Mouse (Mus musculus) embryonic facial prominence, embryonic 12.5 days (tissue): ENCODE measurements around the gene Bpifc. TPM values are rescaled to one million over a fixed set of nuclear protein-coding genes. Genes with fewer than 3 reads are reported as not detected.

Experiments
- ATAC-seq: fragments of 200-750 bp; cut with Nextera tagmentation; 2 replicates; pipeline ENCODE4 v1.8.0; 2017; ENCODE audit not compliant: insufficient number of reproducible peaks, insufficient read depth, low FRiP score, low TSS enrichment
- H3K27ac ChIP-seq: fragments of 300-500 bp; sonication (generic); 2 replicates; pipeline ENCODE4 v1.5.1; 2016; ENCODE audit warnings: mild to moderate bottlenecking
- H3K27me3 ChIP-seq: fragments of 300-500 bp; sonication (generic); 2 replicates; pipeline ENCODE4 v1.6.1; 2016; ENCODE audit warnings: mild to moderate bottlenecking, moderate library complexity
- H3K36me3 ChIP-seq: fragments of 300-500 bp; sonication (generic); 2 replicates; pipeline ENCODE4 v1.6.1; 2016; ENCODE audit warnings: mild to moderate bottlenecking
- H3K4me1 ChIP-seq: fragments of 300-500 bp; sonication (generic); 2 replicates; pipeline ENCODE4 v1.6.1; 2016
- H3K4me2 ChIP-seq: fragments of 300-500 bp; sonication (generic); replicated peaks from 2 replicates; pipeline ENCODE4 v1.6.1; 2016; ENCODE audit warnings: mild to moderate bottlenecking, moderate library complexity
- H3K4me3 ChIP-seq: fragments of 300-500 bp; sonication (generic); 2 replicates; pipeline ENCODE4 v1.5.1; 2016; ENCODE audit warnings: mild to moderate bottlenecking
- H3K9ac ChIP-seq: fragments of 300-500 bp; sonication (generic); 2 replicates; pipeline ENCODE4 v1.6.1; 2016; ENCODE audit warnings: mild to moderate bottlenecking, moderate library complexity
- H3K9me3 ChIP-seq: fragments of 300-500 bp; sonication (generic); 2 replicates; pipeline ENCODE4 v1.6.1; 2016; ENCODE audit warnings: mild to moderate bottlenecking, moderate library complexity
- WGBS: fragments of 180-500 bp; shearing (Covaris S2); methylation state at CpG from one replicate; pipeline ENCODE4 v1.1.7; 2016; 5-methylcytosine and 5-hydroxymethylcytosine counted together
- polyA plus RNA-seq: library from polyadenylated mRNA; unstranded; fragments of >200 nt; fragmentation: Nextera tagmentation; extraction: Ambion mirVana; gene quantifications from 2 replicates; pipeline ENCODE4 v1.2.1, GENCODE M21; 2016

The Bpifc gene
- not detected in 2 replicates for polyA plus RNA-seq

DNA sequence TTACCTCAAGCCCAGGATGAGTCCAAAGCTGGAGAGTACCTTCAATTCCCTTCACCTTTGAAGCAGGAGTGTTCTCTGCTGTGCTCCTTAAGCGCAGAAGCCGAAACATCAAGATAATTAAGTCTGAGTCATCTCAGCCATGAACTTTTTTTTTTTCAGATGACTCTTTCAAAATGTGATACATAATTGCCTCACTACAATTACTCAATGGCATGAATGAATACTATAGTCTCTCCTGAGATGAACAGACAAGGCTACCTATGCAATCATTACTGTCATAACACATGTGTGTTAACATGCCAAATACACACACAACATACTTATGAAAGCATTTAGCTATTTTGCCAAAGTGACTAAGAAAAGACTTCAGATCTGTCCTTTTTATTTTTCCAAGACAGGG is at the start of gene Bpifc:
TSS of gene Bpifc (minus strand) at position 115 of the 400 bp plus-strand sequence.
- Histone ChIP-seq H3K9me3 (no peaks in the 10 kb centered on the region), H3K27ac (no peak within 1 kb of the TSS), H3K4me1 (no peaks in the 10 kb centered on the region), H3K4me2 (no peak within 1 kb of the TSS), H3K27me3 (no peaks in the 10 kb centered on the region), H3K4me3 (no peak within 1 kb of the TSS), H3K9ac (no peak within 1 kb of the TSS), H3K36me3 (no peaks in the 10 kb centered on the region)
- no peak for ATAC-seq
- 93% methylated on average over 2 of the region's 2 CpGs for WGBS

- WGBS: 40% methylated on average over 3 of the region's 3 CpGs
- no peak for ATAC-seq
- H3K4me3 ChIP-seq: no peak overlapping the region
- peaks cover 3% of the 10 kb centered on the region for H3K9me3 ChIP-seq
- H3K9ac ChIP-seq: no peak overlapping the region
- peaks cover 7% of the 10 kb centered on the region; the same call in 1 of the 2 replicates for H3K4me1 ChIP-seq
- H3K36me3 ChIP-seq: no peaks in the 10 kb centered on the region
- no peaks in the 10 kb centered on the region for H3K27me3 ChIP-seq
- H3K4me2 ChIP-seq: no peak overlapping the region
- H3K27ac ChIP-seq: no peak overlapping the region
Observed at GRCm38 (mm10) chr10:86060267-86060666, 48.6 kb upstream of the Bpifc start.

GRCm38 (mm10) chr10:86057712-86058111 is 46.0 kb upstream of the Bpifc start:
- peaks cover 3% of the 10 kb centered on the region for H3K9me3 ChIP-seq
- H3K4me2 ChIP-seq: no peak overlapping the region
- H3K4me3 ChIP-seq: no peak overlapping the region
- H3K36me3 ChIP-seq: no peaks in the 10 kb centered on the region
- H3K9ac ChIP-seq: no peak overlapping the region
- no peak for ATAC-seq
- no peaks in the 10 kb centered on the region for H3K27me3 ChIP-seq
- WGBS: 59% methylated on average over 2 of the region's 2 CpGs
- no peak overlapping the region for H3K27ac ChIP-seq
- H3K4me1 ChIP-seq: peaks cover 4% of the 10 kb centered on the region; the same call in 1 of the 2 replicates

GRCm38 (mm10) chr10:86057286-86057685 is 45.6 kb upstream of the Bpifc start:
- Histone ChIP-seq H3K4me3 (no peak overlapping the region), H3K36me3 (no peaks in the 10 kb centered on the region), H3K4me2 (no peak overlapping the region), H3K4me1 (peaks cover 4% of the 10 kb centered on the region; the same call in 1 of the 2 replicates), H3K9me3 (peaks cover 3% of the 10 kb centered on the region), H3K27ac (no peak overlapping the region), H3K9ac (no peak overlapping the region), H3K27me3 (no peaks in the 10 kb centered on the region)
- 65% methylated on average over 11 of the region's 11 CpGs for WGBS
- ATAC-seq: no peak

DNA sequence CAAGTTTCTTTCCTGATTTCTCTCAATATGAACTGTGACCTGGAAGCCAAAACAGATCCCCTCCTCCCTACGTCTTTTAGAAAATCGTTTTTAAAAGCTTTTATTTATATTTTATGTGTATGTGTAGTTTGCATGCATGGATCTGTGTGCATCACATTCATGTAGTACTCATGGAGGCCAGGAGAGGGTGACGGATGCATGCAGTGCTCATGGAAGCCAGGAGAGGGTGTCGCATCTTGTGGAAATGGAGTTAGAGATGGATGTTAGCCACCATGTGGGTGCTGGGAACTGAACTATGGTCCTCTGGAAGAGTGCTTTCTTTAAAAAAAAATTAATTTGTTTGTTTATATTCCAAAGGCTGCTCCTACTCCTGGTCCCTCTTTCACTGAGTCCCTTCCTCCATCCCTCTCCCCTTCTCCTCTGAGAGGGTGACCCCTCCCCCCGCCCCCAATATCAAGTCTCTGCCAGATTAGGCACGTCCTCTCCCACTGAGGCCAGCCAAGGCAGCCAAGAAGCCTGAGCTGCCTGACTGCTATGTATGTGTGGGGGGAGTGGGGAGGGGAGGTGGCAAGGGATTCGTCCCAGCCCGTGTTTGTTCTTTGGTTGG is 44.7 kb upstream of the Bpifc start:
- H3K36me3 ChIP-seq: no peaks in the 10 kb centered on the region
- no peaks in the 10 kb centered on the region for H3K9me3 ChIP-seq
- no peak overlapping the region for H3K27ac ChIP-seq
- H3K9ac ChIP-seq: no peak overlapping the region
- no peaks in the 10 kb centered on the region for H3K27me3 ChIP-seq
- no peak for ATAC-seq
- H3K4me3 ChIP-seq: no peak overlapping the region
- peaks cover 4% of the 10 kb centered on the region; the same call in 1 of the 2 replicates for H3K4me1 ChIP-seq
- 84% methylated on average over 8 of the region's 8 CpGs for WGBS
- no peak overlapping the region for H3K4me2 ChIP-seq

GRCm38 (mm10) chr10:86052818-86053522 is 41.3 kb upstream of the Bpifc start:
- no peak for ATAC-seq
- WGBS: 81% methylated on average over 10 of the region's 10 CpGs

GRCm38 (mm10) chr10:86050522-86050921 is 38.8 kb upstream of the Bpifc start:
- ATAC-seq: no peak
- Histone ChIP-seq H3K4me3 (no peak overlapping the region), H3K4me1 (no peaks in the 10 kb centered on the region), H3K4me2 (no peak overlapping the region), H3K9me3 (no peaks in the 10 kb centered on the region), H3K27ac (no peak overlapping the region), H3K9ac (no peak overlapping the region), H3K27me3 (no peaks in the 10 kb centered on the region), H3K36me3 (peaks cover 6% of the 10 kb centered on the region; the same call in 1 of the 2 replicates)
- 75% methylated on average over 2 of the region's 2 CpGs for WGBS

More at GRCm38 (mm10) chr10:86052818-86053522, 41.3 kb upstream of the Bpifc start:
- no peak overlapping the region for H3K4me2 ChIP-seq
- H3K9ac ChIP-seq: no peak overlapping the region
- H3K4me3 ChIP-seq: no peak overlapping the region
- H3K4me1 ChIP-seq: no peaks in the 10 kb centered on the region
- peaks cover under 1% of the 10 kb centered on the region; the same call in 1 of the 2 replicates for H3K36me3 ChIP-seq
- no peaks in the 10 kb centered on the region for H3K27me3 ChIP-seq
- H3K27ac ChIP-seq: no peak overlapping the region
- H3K9me3 ChIP-seq: no peaks in the 10 kb centered on the region

- WGBS: 82% methylated on average over 9 of the region's 9 CpGs
Observed at GRCm38 (mm10) chr10:86047786-86048185, 36.1 kb upstream of the Bpifc start.

DNA sequence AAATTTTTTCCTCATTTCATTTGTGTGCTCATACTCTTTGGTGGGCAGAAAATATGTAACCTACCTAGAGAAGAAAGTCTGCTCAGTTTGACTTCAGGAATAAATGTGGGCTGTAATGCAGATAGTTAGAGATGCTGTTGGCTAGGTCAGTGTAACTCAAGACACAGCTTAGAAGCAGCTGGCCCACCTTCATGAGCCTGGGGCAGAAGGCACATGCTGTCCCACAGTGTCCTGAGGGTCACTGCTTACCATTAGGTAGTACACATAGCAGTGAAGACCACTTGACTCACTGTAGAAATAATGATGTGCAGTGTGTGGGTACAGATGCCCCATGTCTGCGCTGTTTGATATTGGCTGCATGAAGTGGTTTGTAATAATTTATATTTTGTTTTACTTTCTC is 34.7 kb upstream of the Bpifc start:
- Histone ChIP-seq H3K36me3 (peaks cover 6% of the 10 kb centered on the region; the same call in 1 of the 2 replicates), H3K27me3 (no peaks in the 10 kb centered on the region), H3K27ac (no peak overlapping the region), H3K9me3 (no peaks in the 10 kb centered on the region), H3K4me2 (no peak overlapping the region), H3K4me1 (no peaks in the 10 kb centered on the region), H3K4me3 (no peak overlapping the region), H3K9ac (no peak overlapping the region)
- no peak for ATAC-seq
- WGBS: 93% methylated on average over 1 of the region's 1 CpGs

More at GRCm38 (mm10) chr10:86047786-86048185, 36.1 kb upstream of the Bpifc start:
- Histone ChIP-seq H3K4me3 (no peak overlapping the region), H3K9ac (no peak overlapping the region), H3K4me1 (no peaks in the 10 kb centered on the region), H3K9me3 (no peaks in the 10 kb centered on the region), H3K4me2 (no peak overlapping the region), H3K36me3 (peaks cover 6% of the 10 kb centered on the region; the same call in 1 of the 2 replicates), H3K27ac (no peak overlapping the region), H3K27me3 (no peaks in the 10 kb centered on the region)
- no peak for ATAC-seq

DNA sequence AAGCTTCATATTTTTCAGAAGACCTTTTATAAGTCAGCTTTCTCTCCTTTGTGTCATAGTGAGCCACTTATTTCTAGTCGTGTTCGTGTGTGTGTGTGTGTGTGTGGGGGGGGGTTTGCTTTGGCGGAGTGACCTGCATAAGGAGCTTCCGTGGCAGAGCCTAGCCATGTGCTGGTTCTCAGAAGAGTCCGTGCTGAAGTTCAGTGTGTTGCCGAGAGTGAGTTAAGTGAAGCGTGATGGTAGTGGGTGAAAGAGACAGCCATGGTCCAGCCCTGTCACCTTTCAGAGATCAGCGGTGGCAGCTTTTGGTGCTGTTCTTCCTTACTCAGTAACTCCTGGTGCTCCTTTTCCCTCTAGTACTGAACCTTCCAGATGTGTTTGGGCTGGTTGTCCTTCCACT is 32.4 kb upstream of the Bpifc start:
- Histone ChIP-seq H3K9me3 (no peaks in the 10 kb centered on the region), H3K36me3 (peaks cover 10% of the 10 kb centered on the region; the same call in 1 of the 2 replicates), H3K4me2 (no peak overlapping the region), H3K27me3 (no peaks in the 10 kb centered on the region), H3K9ac (no peak overlapping the region), H3K4me1 (no peaks in the 10 kb centered on the region), H3K4me3 (no peak overlapping the region), H3K27ac (no peak overlapping the region)
- ATAC-seq: no peak
- WGBS: 94% methylated on average over 8 of the region's 8 CpGs

- Histone ChIP-seq H3K27me3 (no peaks in the 10 kb centered on the region), H3K4me2 (no peak overlapping the region)
- WGBS: 79% methylated on average over 4 of the region's 4 CpGs
Observed at GRCm38 (mm10) chr10:86043651-86044050, 32.0 kb upstream of the Bpifc start.

More at GRCm38 (mm10) chr10:86043651-86044050, 32.0 kb upstream of the Bpifc start:
- Histone ChIP-seq H3K4me1 (no peaks in the 10 kb centered on the region), H3K9ac (no peak overlapping the region), H3K27ac (no peak overlapping the region), H3K4me3 (no peak overlapping the region), H3K9me3 (no peaks in the 10 kb centered on the region), H3K36me3 (peaks cover 10% of the 10 kb centered on the region; the same call in 1 of the 2 replicates)
- no peak for ATAC-seq
